Mouse (Mus musculus) cortical plate, adult 2 months (tissue): ENCODE results near the gene Aff3.

Experiments used
- CTCF ChIP-seq: fragments of 200-500 bp; IDR thresholded peaks from 2 replicates; pipeline ENCODE4 v1.5.1; 2011; ENCODE audit warnings: mild to moderate bottlenecking, control low read depth, low read length; ENCODE audit not compliant: insufficient read depth; ENCODE audit errors: extremely low read depth
- POLR2A ChIP-seq: fragments of 200-500 bp; IDR thresholded peaks from 2 replicates; pipeline ENCODE4 v1.6.1; 2011; ENCODE audit warnings: mild to moderate bottlenecking, low read length, control low read depth; ENCODE audit not compliant: insufficient read depth; ENCODE audit errors: extremely low read depth

DNA sequence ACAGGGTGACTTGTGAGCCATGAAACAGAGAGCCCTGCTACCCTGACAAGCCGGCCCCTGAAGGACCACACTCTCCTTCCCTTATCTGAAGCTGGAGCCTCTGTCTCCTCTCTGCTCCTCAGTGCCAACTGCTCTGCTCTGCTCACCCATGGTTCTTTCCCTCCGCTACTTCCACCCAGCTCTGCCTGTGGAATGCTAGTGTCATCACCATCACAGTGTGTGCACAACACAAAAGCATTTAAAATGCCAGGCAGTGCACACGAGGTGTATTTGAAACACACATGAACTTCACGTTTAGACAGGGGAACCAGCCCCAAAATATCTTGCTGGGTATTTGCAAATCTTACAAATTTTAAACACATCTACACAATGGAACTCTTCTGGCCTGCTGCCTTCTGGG, 253.6 kb downstream of the Aff3 start:
- TF ChIP-seq POLR2A (no peak), CTCF (no peak)
